Mouse (Mus musculus) intestine, embryonic 15.5 days (tissue): ENCODE data around the gene Oprm1. TPM values are rescaled to one million over a fixed set of nuclear protein-coding genes. Genes with fewer than 3 reads are reported as not detected.

ENCODE experiments used
- ATAC-seq: fragments of 200-750 bp; cut with Nextera tagmentation; 2 replicates; pipeline ENCODE4 v1.8.0; 2017; ENCODE audit warnings: moderate TSS enrichment, moderate library complexity
- H3K27ac ChIP-seq: fragments of 300-500 bp; sonication (generic); 2 replicates; pipeline ENCODE4 v1.5.1; 2015; ENCODE audit warnings: mild to moderate bottlenecking, inconsistent platforms
- H3K27me3 ChIP-seq: fragments of 300-500 bp; sonication (generic); replicated peaks from 2 replicates; pipeline ENCODE4 v1.6.1; 2015; ENCODE audit warnings: inconsistent platforms
- H3K36me3 ChIP-seq: fragments of 300-500 bp; sonication (generic); 2 replicates; pipeline ENCODE4 v1.6.1; 2015; ENCODE audit warnings: inconsistent platforms
- H3K4me1 ChIP-seq: fragments of 300-500 bp; sonication (generic); replicated peaks from 2 replicates; pipeline ENCODE4 v1.6.1; 2015; ENCODE audit warnings: inconsistent platforms
- H3K4me2 ChIP-seq: fragments of 300-500 bp; sonication (generic); replicated peaks from 2 replicates; pipeline ENCODE4 v1.6.1; 2015; ENCODE audit warnings: mild to moderate bottlenecking, inconsistent platforms
- H3K4me3 ChIP-seq: fragments of 300-500 bp; sonication (generic); replicated peaks from 2 replicates; pipeline ENCODE4 v1.5.1; 2015; ENCODE audit warnings: inconsistent platforms
- H3K9ac ChIP-seq: fragments of 300-500 bp; sonication (generic); 2 replicates; pipeline ENCODE4 v1.6.1; 2015; ENCODE audit warnings: inconsistent platforms
- H3K9me3 ChIP-seq: fragments of 300-500 bp; sonication (generic); 2 replicates; pipeline ENCODE4 v1.6.1; 2016; ENCODE audit warnings: inconsistent platforms
- WGBS: fragments of 180-500 bp; shearing (Covaris S2); methylation state at CpG from one replicate; pipeline ENCODE4 v1.1.7; 2015; 5-methylcytosine and 5-hydroxymethylcytosine counted together
- polyA plus RNA-seq: library from polyadenylated mRNA; unstranded; fragments of >200 nt; fragmentation: Nextera tagmentation; extraction: Ambion mirVana; gene quantifications from 2 replicates; pipeline ENCODE4 v1.2.1, GENCODE M21; 2015

Oprm1 gene
- polyA plus RNA-seq, 1 experiment from 2014 or later = 0.20 TPM

DNA sequence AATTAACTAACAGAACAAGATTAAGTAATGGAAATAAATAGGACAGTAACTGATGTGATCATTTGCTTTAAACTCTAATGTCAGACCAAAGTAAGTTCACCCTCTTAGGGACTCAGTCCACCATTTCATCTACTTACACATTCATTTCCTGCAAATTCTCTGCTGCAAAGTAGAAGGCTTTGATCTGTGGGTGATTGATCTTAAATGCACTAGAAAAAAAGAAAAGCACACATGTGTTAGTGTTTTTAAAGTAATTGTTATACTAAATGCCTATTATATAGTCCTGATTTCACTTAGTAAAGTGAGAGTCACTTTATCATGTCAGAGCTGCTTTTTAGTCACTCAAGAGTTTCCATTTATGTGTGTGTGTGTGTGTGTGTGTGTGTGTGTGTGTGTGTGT lies 196.2 kb downstream of the Oprm1 start:
- H3K4me1 ChIP-seq = no peaks in the 10 kb centered on the region
- H3K4me2 ChIP-seq = no peak overlapping the region
- no peak for ATAC-seq
- H3K9ac ChIP-seq = no peak overlapping the region
- H3K9me3 ChIP-seq = no peaks in the 10 kb centered on the region
- no peak overlapping the region for H3K27ac ChIP-seq
- H3K4me3 ChIP-seq = no peak overlapping the region
- H3K27me3 ChIP-seq = no peaks in the 10 kb centered on the region
- H3K36me3 ChIP-seq = no peaks in the 10 kb centered on the region

- WGBS = 88% methylated on average over 2 of the region's 2 CpGs
- Histone ChIP-seq H3K9ac (no peak overlapping the region), H3K4me1 (no peaks in the 10 kb centered on the region), H3K4me2 (no peak overlapping the region), H3K9me3 (no peaks in the 10 kb centered on the region), H3K27me3 (no peaks in the 10 kb centered on the region), H3K4me3 (no peak overlapping the region), H3K36me3 (no peaks in the 10 kb centered on the region), H3K27ac (no peak overlapping the region)
- no peak for ATAC-seq
These were observed 198.1 kb downstream of the Oprm1 start for GRCm38 (mm10) chr10:6956357-6956756.

GRCm38 (mm10) chr10:6958791-6959190 lies 200.5 kb downstream of the Oprm1 start:
- ATAC-seq = no peak
- 71% methylated on average over 5 of the region's 5 CpGs for WGBS
- no peak overlapping the region for H3K4me2 ChIP-seq

DNA sequence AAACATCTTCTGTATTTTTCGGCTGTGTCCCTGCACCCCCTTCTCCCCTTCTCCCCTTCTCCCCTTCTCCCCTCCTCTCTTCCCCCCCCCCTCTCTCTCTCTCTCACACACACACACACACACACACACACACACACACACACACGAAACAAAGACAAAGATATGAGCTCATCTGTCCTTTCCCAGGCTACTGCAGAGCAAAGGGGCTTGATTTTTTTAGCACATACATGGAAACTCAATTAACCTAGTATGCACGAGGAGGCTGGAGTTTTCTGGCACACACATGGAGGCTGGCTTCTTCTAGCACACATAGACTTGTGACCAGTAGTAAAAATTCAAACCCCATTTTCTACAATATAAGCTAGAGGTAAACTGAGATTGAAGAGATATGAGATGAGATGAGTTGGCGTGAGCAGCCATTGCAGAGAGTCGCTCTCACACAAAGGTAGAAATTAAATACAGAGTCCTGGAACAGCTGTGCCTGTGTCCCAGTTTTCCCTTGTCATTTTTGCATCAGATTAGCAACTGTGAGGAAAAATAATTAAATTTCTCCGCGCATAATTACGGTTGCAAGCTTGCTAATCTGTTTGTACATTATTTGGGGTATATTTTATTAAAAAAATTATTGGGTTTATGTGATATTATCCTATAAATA lies 209.4 kb downstream of the Oprm1 start:
- H3K36me3 ChIP-seq = no peaks in the 10 kb centered on the region
- no peaks in the 10 kb centered on the region for H3K4me1 ChIP-seq
- no peak for ATAC-seq
- H3K27me3 ChIP-seq = no peaks in the 10 kb centered on the region
- 85% methylated on average over 8 of the region's 8 CpGs for WGBS
- no peaks in the 10 kb centered on the region for H3K9me3 ChIP-seq
- H3K4me3 ChIP-seq = no peak overlapping the region
- H3K4me2 ChIP-seq = no peak overlapping the region
- H3K27ac ChIP-seq = no peak overlapping the region
- H3K9ac ChIP-seq = no peak overlapping the region

More at GRCm38 (mm10) chr10:6958791-6959190, 200.5 kb downstream of the Oprm1 start:
- Histone ChIP-seq H3K27me3 (no peaks in the 10 kb centered on the region), H3K36me3 (no peaks in the 10 kb centered on the region), H3K27ac (no peak overlapping the region), H3K9ac (no peak overlapping the region), H3K4me1 (no peaks in the 10 kb centered on the region), H3K9me3 (no peaks in the 10 kb centered on the region), H3K4me3 (no peak overlapping the region)

DNA sequence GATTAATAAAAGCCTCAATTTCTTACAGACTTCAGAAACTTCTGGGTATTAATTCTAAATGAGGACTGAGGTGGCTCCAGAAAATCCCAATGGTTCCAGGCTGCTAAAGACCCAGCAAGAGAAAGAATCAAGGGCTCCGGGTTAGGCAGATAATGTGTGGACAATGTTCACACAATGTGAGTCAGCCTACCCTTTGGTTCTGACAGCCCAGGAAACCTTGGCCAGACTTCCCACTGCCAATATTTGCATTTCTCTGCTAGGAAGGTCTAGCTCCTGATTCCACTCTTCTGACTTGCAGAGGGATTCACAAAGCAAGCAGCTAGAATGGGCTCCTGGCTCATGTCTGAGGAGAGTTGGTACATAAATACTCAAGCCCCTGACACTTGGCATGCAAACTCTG lies 210.0 kb downstream of the Oprm1 start:
- Histone ChIP-seq H3K9ac (no peak overlapping the region), H3K4me1 (no peaks in the 10 kb centered on the region), H3K27me3 (no peaks in the 10 kb centered on the region), H3K36me3 (no peaks in the 10 kb centered on the region), H3K4me2 (no peak overlapping the region), H3K4me3 (no peak overlapping the region), H3K27ac (no peak overlapping the region), H3K9me3 (no peaks in the 10 kb centered on the region)
- no peak for ATAC-seq
- 31% methylated on average over 1 of the region's 1 CpGs for WGBS

- H3K9ac ChIP-seq = no peak overlapping the region
- no peak overlapping the region for H3K4me2 ChIP-seq
- no peaks in the 10 kb centered on the region for H3K9me3 ChIP-seq
- no peak overlapping the region for H3K4me3 ChIP-seq
- no peaks in the 10 kb centered on the region for H3K36me3 ChIP-seq
- no peaks in the 10 kb centered on the region for H3K4me1 ChIP-seq
- no peaks in the 10 kb centered on the region for H3K27me3 ChIP-seq
- H3K27ac ChIP-seq = no peak overlapping the region
- 70% methylated on average over 2 of the region's 2 CpGs for WGBS
- no peak for ATAC-seq
These were observed 219.5 kb downstream of the Oprm1 start for GRCm38 (mm10) chr10:6977843-6978242.

DNA sequence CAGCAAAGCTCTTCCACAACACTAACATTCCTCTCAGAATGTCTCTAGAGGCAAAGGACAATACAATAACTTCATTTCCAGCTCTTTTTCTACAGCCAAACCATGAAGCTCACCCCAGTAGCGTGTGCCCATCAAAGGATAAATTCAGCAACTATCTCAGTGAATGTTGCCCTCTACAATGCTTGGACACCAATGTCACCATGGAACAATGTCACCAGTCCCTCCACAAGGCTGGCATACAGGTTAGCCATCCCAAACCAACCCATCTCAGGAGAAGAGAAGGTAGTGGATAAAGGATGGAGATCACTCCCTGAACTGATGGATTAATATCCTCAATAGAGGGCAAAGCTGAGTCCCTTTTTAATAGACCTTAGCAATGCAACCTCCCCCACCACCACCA lies 220.4 kb downstream of the Oprm1 start:
- Histone ChIP-seq H3K36me3 (no peaks in the 10 kb centered on the region), H3K4me2 (no peak overlapping the region), H3K9me3 (no peaks in the 10 kb centered on the region), H3K4me1 (no peaks in the 10 kb centered on the region), H3K27ac (no peak overlapping the region), H3K27me3 (no peaks in the 10 kb centered on the region), H3K4me3 (no peak overlapping the region), H3K9ac (no peak overlapping the region)
- WGBS = 88% methylated on average over 1 of the region's 1 CpGs
- ATAC-seq = no peak

GRCm38 (mm10) chr10:6979216-6979615 lies 220.9 kb downstream of the Oprm1 start:
- H3K4me2 ChIP-seq = no peak overlapping the region
- 82% methylated on average over 7 of the region's 7 CpGs for WGBS
- no peak overlapping the region for H3K9ac ChIP-seq
- no peak overlapping the region for H3K27ac ChIP-seq
- ATAC-seq = no peak
- no peaks in the 10 kb centered on the region for H3K36me3 ChIP-seq
- no peaks in the 10 kb centered on the region for H3K27me3 ChIP-seq
- H3K4me3 ChIP-seq = no peak overlapping the region
- no peaks in the 10 kb centered on the region for H3K9me3 ChIP-seq
- H3K4me1 ChIP-seq = no peaks in the 10 kb centered on the region

DNA sequence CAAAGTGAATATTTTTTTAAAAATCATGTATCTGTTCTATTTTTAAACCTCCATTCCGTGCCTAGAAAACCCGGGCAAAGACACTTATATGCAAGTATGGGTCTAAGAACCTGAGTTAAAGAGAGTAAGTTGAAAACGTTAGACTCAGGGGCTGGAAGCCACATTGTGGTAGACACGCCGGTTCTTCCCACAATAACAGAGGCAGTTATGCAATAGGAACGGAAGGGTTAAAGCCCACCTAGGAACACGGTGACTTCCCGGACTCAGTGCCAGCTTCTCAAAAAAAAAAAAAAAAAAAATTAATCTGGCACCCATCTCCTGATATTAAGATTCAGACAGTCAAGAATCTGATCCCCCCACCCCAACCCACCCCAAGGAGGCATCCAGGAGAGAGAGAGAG lies 221.5 kb downstream of the Oprm1 start:
- Histone ChIP-seq H3K9me3 (no peaks in the 10 kb centered on the region), H3K9ac (no peak overlapping the region), H3K36me3 (no peaks in the 10 kb centered on the region), H3K4me2 (peak overlapping the region; percentile 10; the same call in 1 of the 2 replicates), H3K4me3 (no peak overlapping the region), H3K27me3 (no peaks in the 10 kb centered on the region), H3K4me1 (no peaks in the 10 kb centered on the region), H3K27ac (no peak overlapping the region)
- ATAC-seq = no peak
- 51% methylated on average over 8 of the region's 8 CpGs for WGBS

DNA sequence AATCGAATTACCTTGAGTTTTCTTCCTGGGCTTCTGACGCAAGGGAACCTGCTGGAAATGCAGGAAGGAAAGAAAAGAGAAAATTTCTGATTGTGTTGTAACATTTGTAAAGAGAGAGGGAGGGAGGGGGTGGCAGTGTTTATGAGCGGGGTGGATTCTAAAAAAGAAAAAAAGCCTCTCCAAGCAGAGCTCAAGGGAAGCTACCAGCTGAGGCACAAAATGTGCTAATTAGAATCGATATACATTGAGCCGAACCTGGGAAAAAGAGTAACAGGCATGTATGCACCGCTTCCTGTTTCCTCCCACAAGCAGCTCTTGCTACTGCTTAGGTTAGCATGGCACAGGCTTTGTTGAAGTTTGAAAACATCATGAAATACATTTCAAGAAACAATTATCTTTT lies 221.9 kb downstream of the Oprm1 start:
- Histone ChIP-seq H3K27me3 (no peaks in the 10 kb centered on the region), H3K4me1 (no peaks in the 10 kb centered on the region), H3K4me2 (peak overlapping the region; percentile 10; the same call in 1 of the 2 replicates), H3K4me3 (no peak overlapping the region), H3K9ac (no peak overlapping the region), H3K9me3 (no peaks in the 10 kb centered on the region), H3K27ac (no peak overlapping the region), H3K36me3 (no peaks in the 10 kb centered on the region)
- ATAC-seq = no peak
- WGBS = 28% methylated on average over 6 of the region's 6 CpGs

GRCm38 (mm10) chr10:6982751-6983151 lies 224.4 kb downstream of the Oprm1 start:
- no peaks in the 10 kb centered on the region for H3K27me3 ChIP-seq
- no peak overlapping the region for H3K27ac ChIP-seq
- H3K4me3 ChIP-seq = no peak overlapping the region
- no peaks in the 10 kb centered on the region for H3K4me1 ChIP-seq
- no peak for ATAC-seq
- no peaks in the 10 kb centered on the region for H3K36me3 ChIP-seq
- H3K4me2 ChIP-seq = no peak overlapping the region
- no peaks in the 10 kb centered on the region for H3K9me3 ChIP-seq
- no peak overlapping the region for H3K9ac ChIP-seq
- 75% methylated on average over 2 of the region's 2 CpGs for WGBS

GRCm38 (mm10) chr10:6983431-6983830 lies 225.1 kb downstream of the Oprm1 start:
- ATAC-seq = no peak
- Histone ChIP-seq H3K27ac (no peak overlapping the region), H3K9ac (no peak overlapping the region), H3K4me3 (no peak overlapping the region), H3K9me3 (no peaks in the 10 kb centered on the region), H3K27me3 (no peaks in the 10 kb centered on the region), H3K4me1 (no peaks in the 10 kb centered on the region), H3K4me2 (no peak overlapping the region), H3K36me3 (no peaks in the 10 kb centered on the region)
- 89% methylated on average over 2 of the region's 2 CpGs for WGBS

GRCm38 (mm10) chr10:6986246-6986645 lies 227.9 kb downstream of the Oprm1 start:
- ATAC-seq = no peak
- Histone ChIP-seq H3K9ac (no peak overlapping the region), H3K4me2 (no peak overlapping the region), H3K36me3 (no peaks in the 10 kb centered on the region), H3K27me3 (no peaks in the 10 kb centered on the region), H3K27ac (no peak overlapping the region), H3K4me3 (no peak overlapping the region), H3K9me3 (no peaks in the 10 kb centered on the region), H3K4me1 (no peaks in the 10 kb centered on the region)
- 82% methylated on average over 4 of the region's 4 CpGs for WGBS
